Mouse (Mus musculus) lung, adult 2 months (tissue): ENCODE results near the gene Yy1. TPM values are rescaled to one million over a fixed set of nuclear protein-coding genes. Genes with fewer than 3 reads are reported as not detected.

Source experiments
- DNase-seq: peaks from one replicate; pipeline ENCODE4 v3.0.0; 2022
- H3K4me1 ChIP-seq: fragments of 200-500 bp; 2 replicates; pipeline ENCODE4 v1.6.1; 2011; ENCODE audit warnings: low read length; ENCODE audit not compliant: control insufficient read depth, insufficient read depth
- H3K4me3 ChIP-seq: fragments of 200-500 bp; replicated peaks from 2 replicates; pipeline ENCODE3; 2011; ENCODE audit warnings: low read depth, mild to moderate bottlenecking, control low read depth, low read length; ENCODE audit errors: extremely low read depth
- CTCF ChIP-seq: fragments of 200-500 bp; IDR thresholded peaks from 2 replicates; pipeline ENCODE4 v1.5.1; 2011; ENCODE audit warnings: mild to moderate bottlenecking, low read length, control low read depth; ENCODE audit not compliant: insufficient read depth
- POLR2A ChIP-seq: fragments of 200-500 bp; IDR thresholded peaks from 2 replicates; pipeline ENCODE4 v1.6.1; 2011; ENCODE audit warnings: low read depth, mild to moderate bottlenecking, control low read depth, low read length, borderline replicate concordance; ENCODE audit errors: extremely low read depth
- WGBS: fragments of 180-500 bp; shearing (Covaris S2); methylation state at CpG from one replicate; pipeline ENCODE4 v1.1.7; 2018; 5-methylcytosine and 5-hydroxymethylcytosine counted together
- polyA plus RNA-seq: library from polyadenylated mRNA; depleted of rRNA; stranded (reverse); fragments of >200 nt; gene quantifications from 2 replicates; pipeline ENCODE4 v1.2.3, GENCODE M21; 2012

Gene Yy1
- polyA plus RNA-seq, 1 experiment: 19.3 TPM

DNA sequence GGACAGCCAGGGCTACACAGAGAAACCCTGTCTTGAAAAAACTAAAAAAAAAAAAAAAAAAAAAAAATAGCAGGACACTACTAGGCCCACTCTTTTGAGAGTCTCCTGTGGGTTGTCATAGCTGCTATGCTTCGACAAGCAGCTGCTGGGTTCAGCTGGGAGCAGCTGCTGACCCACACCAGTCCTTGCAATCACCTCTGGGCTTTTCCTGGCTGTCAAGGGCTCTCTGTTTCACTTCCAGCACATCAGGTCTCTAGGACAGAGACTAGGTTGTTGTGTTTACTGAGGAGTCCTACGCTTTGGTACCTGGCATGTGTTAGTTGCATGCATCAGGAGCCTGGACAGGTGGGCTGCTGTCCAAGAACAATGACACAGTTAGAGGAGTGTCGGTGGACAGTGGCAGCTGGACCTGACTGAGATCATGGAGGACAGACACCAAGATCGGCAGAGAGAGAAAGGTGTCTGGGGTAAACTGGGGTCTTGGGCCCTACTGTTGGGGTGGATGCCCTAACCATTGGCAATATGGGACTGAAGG, 56.8 kb downstream of the Yy1 start:
- Histone ChIP-seq H3K4me3 (no peak overlapping the region), H3K4me1 (no peaks in the 10 kb centered on the region; the same call in 1 of the 2 replicates)
- TF ChIP-seq CTCF (no peak), POLR2A (no peak)
- DNase-seq: no peak
- WGBS: 67% methylated on average over 4 of the region's 4 CpGs

- 38% methylated on average over 8 of the region's 8 CpGs for WGBS
- Histone ChIP-seq H3K4me3 (no peak overlapping the region), H3K4me1 (no peaks in the 10 kb centered on the region; the same call in 1 of the 2 replicates)
- DNase-seq: no peak
- TF ChIP-seq CTCF (no peak), POLR2A (no peak)
Measured at GRCm38 (mm10) chr12:108850129-108850528, 57.4 kb downstream of the Yy1 start.

- WGBS: 76% methylated on average over 8 of the region's 8 CpGs
- Histone ChIP-seq H3K4me1 (no peaks in the 10 kb centered on the region; the same call in 1 of the 2 replicates), H3K4me3 (no peak overlapping the region)
- TF ChIP-seq CTCF: no peak
- DNase-seq: no peak
Measured at GRCm38 (mm10) chr12:108850886-108851285, 58.1 kb downstream of the Yy1 start.

DNA sequence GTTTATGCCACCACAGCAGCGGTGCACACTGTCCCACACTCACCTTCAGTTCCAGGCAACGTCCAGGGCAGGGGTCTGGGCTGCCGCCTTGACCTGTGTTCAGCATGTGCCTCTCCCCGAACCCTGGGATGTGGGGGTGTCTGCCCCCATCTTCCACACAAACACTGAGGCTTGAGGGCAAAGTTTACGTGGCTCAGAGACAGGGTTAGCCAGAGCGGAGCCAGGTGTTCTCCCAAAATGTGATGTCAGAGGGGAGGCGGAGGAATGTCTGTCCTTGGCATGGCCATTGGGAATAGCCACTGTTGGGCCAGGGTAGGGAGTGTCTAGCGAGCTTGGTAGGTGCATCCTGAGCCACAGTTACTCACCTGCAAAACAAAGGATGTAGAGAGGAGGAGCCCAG, 60.0 kb downstream of the Yy1 start:
- no peak for DNase-seq
- 90% methylated on average over 8 of the region's 8 CpGs for WGBS
- Histone ChIP-seq H3K4me3 (no peak overlapping the region), H3K4me1 (no peaks in the 10 kb centered on the region; the same call in 1 of the 2 replicates)
- TF ChIP-seq POLR2A (no peak), CTCF (no peak)

- TF ChIP-seq CTCF: no peak
- no peak for TF ChIP-seq POLR2A
- DNase-seq: no peak
- Histone ChIP-seq H3K4me1 (no peaks in the 10 kb centered on the region; the same call in 1 of the 2 replicates), H3K4me3 (no peak overlapping the region)
- WGBS: 88% methylated on average over 10 of the region's 10 CpGs
Measured at GRCm38 (mm10) chr12:108855081-108855480, 62.3 kb downstream of the Yy1 start.

DNA sequence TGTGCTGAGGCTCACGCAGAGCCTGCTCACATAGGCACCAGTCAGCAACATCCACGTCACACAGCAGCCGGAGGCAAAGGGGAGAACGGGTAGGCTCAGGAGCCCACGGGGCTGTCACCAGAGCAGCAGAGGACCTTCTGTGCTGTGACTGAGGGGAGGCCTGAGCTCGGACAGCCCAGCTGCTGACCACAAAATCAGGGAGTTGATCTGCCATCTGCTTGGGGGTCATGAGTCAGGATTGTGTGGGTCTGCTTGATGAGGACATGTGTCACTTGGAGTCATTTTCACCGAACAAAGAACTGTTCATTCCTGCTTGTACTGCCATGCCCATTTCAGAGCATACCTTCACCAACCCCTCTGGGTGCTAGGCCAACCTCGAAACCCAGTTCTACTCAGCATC, 63.4 kb downstream of the Yy1 start:
- no peak overlapping the region for H3K4me3 ChIP-seq
- TF ChIP-seq POLR2A: no peak
- no peak for TF ChIP-seq CTCF
- no peak for DNase-seq
- no peaks in the 10 kb centered on the region; the same call in 1 of the 2 replicates for H3K4me1 ChIP-seq
- WGBS: 86% methylated on average over 8 of the region's 8 CpGs

DNA sequence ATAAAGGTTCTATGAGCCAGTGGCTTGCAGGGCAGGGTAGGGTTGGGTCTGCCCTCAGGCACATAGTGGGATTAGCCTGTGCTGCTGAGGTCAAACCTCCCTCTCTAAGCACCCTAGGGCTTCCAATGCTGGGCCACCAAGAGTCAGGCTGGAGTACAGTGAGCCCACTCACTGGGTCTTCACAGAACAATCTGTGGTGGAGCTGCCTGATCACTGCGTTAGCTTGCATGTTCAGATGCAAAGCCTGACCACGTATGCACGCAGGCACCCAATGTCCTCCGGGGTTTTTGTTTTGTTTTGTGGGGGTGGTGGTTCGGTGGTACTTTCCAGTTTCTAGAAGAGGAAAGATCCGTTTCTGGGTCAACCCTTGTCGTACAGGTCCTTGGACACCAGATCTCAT, 64.3 kb downstream of the Yy1 start:
- 76% methylated on average over 7 of the region's 7 CpGs for WGBS
- TF ChIP-seq CTCF: no peak
- no peak for TF ChIP-seq POLR2A
- DNase-seq: no peak
- H3K4me1 ChIP-seq: no peaks in the 10 kb centered on the region
- no peak overlapping the region for H3K4me3 ChIP-seq

- 61% methylated on average over 7 of the region's 7 CpGs for WGBS
Measured at GRCm38 (mm10) chr12:108857589-108858184, 64.9 kb downstream of the Yy1 start.

DNA sequence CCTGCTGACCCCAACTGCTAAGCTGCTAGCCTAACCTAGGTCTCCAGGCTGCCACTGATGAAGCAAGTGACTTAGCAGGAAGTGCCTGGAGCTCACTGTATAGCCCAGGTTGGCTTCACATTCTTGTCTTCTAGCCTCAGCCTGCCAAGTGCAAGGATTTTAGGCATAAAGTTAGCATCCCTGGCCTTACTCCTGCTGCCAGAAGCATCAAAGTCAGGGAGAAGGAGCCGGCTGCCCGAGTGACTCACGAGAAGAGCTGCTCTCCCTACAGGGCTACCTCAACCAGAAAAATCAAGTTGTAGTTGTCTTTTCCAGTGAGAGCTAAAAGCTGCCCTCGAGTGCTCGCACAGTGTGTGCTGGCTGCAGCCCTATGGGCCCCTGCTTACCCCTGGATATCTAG, 65.7 kb downstream of the Yy1 start:
- no peak for DNase-seq
- Histone ChIP-seq H3K4me1 (no peaks in the 10 kb centered on the region), H3K4me3 (no peak overlapping the region)
- no peak for TF ChIP-seq CTCF
- TF ChIP-seq POLR2A: no peak
- 80% methylated on average over 5 of the region's 5 CpGs for WGBS

More at GRCm38 (mm10) chr12:108857589-108858184, 64.9 kb downstream of the Yy1 start:
- no peak overlapping the region for H3K4me3 ChIP-seq
- no peaks in the 10 kb centered on the region for H3K4me1 ChIP-seq
- TF ChIP-seq POLR2A (no peak), CTCF (no peak)
- DNase-seq: no peak

DNA sequence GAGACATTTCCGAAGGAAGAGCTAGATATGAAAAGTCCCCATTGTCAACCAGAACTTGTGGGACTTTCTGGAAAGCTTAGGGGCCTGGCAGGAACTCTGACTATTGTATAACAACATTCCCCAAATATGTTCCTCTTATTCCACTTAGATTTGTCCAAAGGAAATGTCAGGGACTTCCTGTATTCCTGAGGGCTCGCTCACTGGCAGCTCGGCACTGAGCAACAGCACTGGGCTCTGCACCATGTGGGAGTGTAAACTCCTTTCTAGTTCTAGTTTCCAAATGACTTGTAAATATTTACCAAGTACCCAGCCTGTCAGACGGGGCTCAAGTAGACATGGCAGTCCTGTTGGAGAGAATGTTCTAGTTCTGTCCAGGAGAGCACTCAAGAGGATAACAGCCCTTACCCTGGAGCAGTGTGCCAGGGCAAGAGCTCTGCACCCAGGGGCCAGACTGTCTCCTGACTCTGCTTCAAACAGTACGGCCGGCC, 72.3 kb downstream of the Yy1 start:
- peaks cover 19% of the 10 kb centered on the region for H3K4me1 ChIP-seq
- H3K4me3 ChIP-seq: no peak overlapping the region
- TF ChIP-seq CTCF: no peak
- no peak; the same call in 1 of the 2 replicates for TF ChIP-seq POLR2A
- DNase-seq: peak; percentile 74
- whole genome bisulfite sequencing: 28% methylated on average over 6 of the region's 6 CpGs
